Mouse (Mus musculus) right cerebral cortex, adult 2 months (tissue): ENCODE measurements at regions not wholly inside any gene's neighbourhood (a gene's known extent, or its start where the extent isn't known, plus 50 kb on each side); places are given as distances from the start of the nearest gene placed in this dataset.

ENCODE experiments used
- DNase-seq, 2 experiments: peaks; one replicate each; pipeline ENCODE4 v3.0.0; 2021 to 2022; ENCODE audit warnings: low spot score in 2 of 2

- DNase-seq = peak; percentile 36 to 53
These were observed 402.3 kb downstream of the Pdcd6ip start for GRCm38 (mm10) chr9:113305761-113306160.

GRCm38 (mm10) chr9:113302429-113302828 lies 405.6 kb downstream of the Pdcd6ip start:
- DNase-seq = peak; percentile 45 to 50

- DNase-seq = peak; percentile 57 to 58
These were observed 407.2 kb downstream of the Pdcd6ip start for GRCm38 (mm10) chr9:113300846-113301245.

- peak; percentile 43 to 47 for DNase-seq
These were observed 408.2 kb downstream of the Pdcd6ip start for GRCm38 (mm10) chr9:113299900-113300299.

- no peak for DNase-seq
These were observed 412.1 kb downstream of the Pdcd6ip start for GRCm38 (mm10) chr9:113295850-113296467.

- DNase-seq = no peak
These were observed 420.7 kb downstream of the Pdcd6ip start for GRCm38 (mm10) chr9:113287397-113287796.

GRCm38 (mm10) chr9:113283244-113283643 lies 424.8 kb downstream of the Pdcd6ip start:
- DNase-seq = no peak

GRCm38 (mm10) chr9:113270595-113270994 lies 437.5 kb downstream of the Pdcd6ip start:
- DNase-seq = no peak

- DNase-seq = no peak
These were observed 440.4 kb downstream of the Pdcd6ip start for GRCm38 (mm10) chr9:113267696-113268095.

- peak; percentile 79 to 87 for DNase-seq
These were observed 444.4 kb downstream of the Pdcd6ip start for GRCm38 (mm10) chr9:113263636-113264035.

GRCm38 (mm10) chr9:113260296-113260695 lies 447.8 kb downstream of the Pdcd6ip start:
- no peak for DNase-seq

- no peak for DNase-seq
These were observed 449.5 kb downstream of the Pdcd6ip start for GRCm38 (mm10) chr9:113258556-113258955.

GRCm38 (mm10) chr9:113248703-113249274 lies 459.3 kb downstream of the Pdcd6ip start:
- peak in 1 of 2 experiments; percentile 69 for DNase-seq

- peak in 1 of 2 experiments; percentile 58 for DNase-seq
These were observed 460.1 kb downstream of the Pdcd6ip start for GRCm38 (mm10) chr9:113247950-113248349.

GRCm38 (mm10) chr9:113243870-113244269 lies 464.2 kb downstream of the Pdcd6ip start:
- DNase-seq = no peak

GRCm38 (mm10) chr9:113233370-113233769 lies 474.7 kb downstream of the Pdcd6ip start:
- no peak for DNase-seq

GRCm38 (mm10) chr9:113229391-113229790 lies 478.7 kb downstream of the Pdcd6ip start:
- DNase-seq = peak in 1 of 2 experiments; percentile 19

- peak in 1 of 2 experiments; percentile 21 for DNase-seq
These were observed 494.1 kb downstream of the Pdcd6ip start for GRCm38 (mm10) chr9:113213930-113214329.

GRCm38 (mm10) chr9:113212389-113212788 lies 495.7 kb downstream of the Pdcd6ip start:
- peak in 1 of 2 experiments; percentile 14 for DNase-seq

GRCm38 (mm10) chr9:113208181-113208580 lies 499.9 kb downstream of the Pdcd6ip start:
- DNase-seq = no peak

- no peak for DNase-seq
These were observed 508.8 kb downstream of the Pdcd6ip start for GRCm38 (mm10) chr9:113199241-113199640.

GRCm38 (mm10) chr9:113195556-113195955 lies 512.5 kb downstream of the Pdcd6ip start:
- no peak for DNase-seq

GRCm38 (mm10) chr9:113192773-113193172 lies 515.3 kb downstream of the Pdcd6ip start:
- no peak for DNase-seq
